In the genomic region with DNA sequence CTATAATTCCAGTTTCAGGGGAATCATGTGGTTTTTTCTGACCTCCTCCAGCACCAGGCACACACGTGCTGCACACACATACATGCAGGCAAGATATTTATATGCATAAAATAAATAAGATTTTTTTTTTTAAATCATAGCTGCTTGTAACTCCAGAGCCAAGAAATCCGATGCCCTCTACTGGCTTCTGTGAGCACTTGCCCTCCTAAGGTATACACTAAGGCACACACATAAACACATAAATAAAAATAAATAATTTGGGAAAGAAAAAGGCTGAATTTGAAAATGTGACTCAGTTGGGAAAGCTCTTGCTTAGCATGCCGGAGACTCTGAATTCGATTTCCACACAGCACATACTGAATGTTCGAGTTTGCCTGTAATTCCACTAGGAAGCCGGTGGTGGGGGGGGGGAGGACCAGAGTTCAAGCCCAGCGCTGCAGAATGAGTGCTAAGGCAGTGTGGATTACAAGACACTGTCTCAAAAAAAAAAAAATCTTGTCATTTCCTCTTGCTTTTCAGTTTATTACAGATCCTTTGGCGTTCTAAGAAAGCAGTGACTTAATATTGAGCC, we compare ENCODE assay signal across 8 mouse cellular contexts. TPM values are rescaled to one million over a fixed set of nuclear protein-coding genes. Genes with fewer than 3 reads are reported as not detected.
DNase-seq lines count a peak whose midpoint lies in the region; ATAC-seq and TF ChIP-seq lines count a peak whose summit lies in the region.

No protein-coding gene starts in this region.

- no peak for TF ChIP-seq CTCF in lung, embryonic 14.5 days (IDR thresholded peaks at IDR 0.05; ENCODE audit: low read depth)

- ATAC-seq in lung, embryonic 14.5 days (ENCODE audit: insufficient read depth): peak; percentile 29; the same call in 1 of the 2 replicates
- 0 out of 2 replicates have a peak, but pooled peaks have one; percentile 15 for ATAC-seq in embryonic facial prominence, embryonic 13.5 days (ENCODE audit: insufficient number of reproducible peaks, insufficient read depth, low FRiP score, low TSS enrichment, low read depth)
- peak; percentile 36 for ATAC-seq in intestine, embryonic 16.5 days
- peak; percentile 34 for ATAC-seq in neural tube, embryonic 13.5 days (ENCODE audit: low read depth)

- no peaks in the 10 kb centered on the region for H3K4me1 ChIP-seq in lung, embryonic 14.5 days (ENCODE audit: insufficient read depth)
- H3K4me1 ChIP-seq in embryonic facial prominence, embryonic 13.5 days: peaks cover 5% of the 10 kb centered on the region; the same call in 1 of the 2 replicates
- H3K4me1 ChIP-seq in intestine, embryonic 16.5 days (ENCODE audit: control insufficient read depth, insufficient read depth, low read length): no peaks in the 10 kb centered on the region
- peaks cover 9% of the 10 kb centered on the region for H3K4me1 ChIP-seq in neural tube, embryonic 13.5 days (replicated peaks)

- H3K27me3 ChIP-seq in lung, embryonic 14.5 days (ENCODE audit: insufficient read depth, low read length): no peaks in the 10 kb centered on the region
- no peaks in the 10 kb centered on the region for H3K27me3 ChIP-seq in embryonic facial prominence, embryonic 13.5 days
- no peaks in the 10 kb centered on the region for H3K27me3 ChIP-seq in intestine, embryonic 16.5 days (replicated peaks; ENCODE audit: control insufficient read depth, insufficient read depth, low read length)
- H3K27me3 ChIP-seq in neural tube, embryonic 13.5 days: no peaks in the 10 kb centered on the region

- peaks cover 26% of the 10 kb centered on the region for H3K36me3 ChIP-seq in lung, embryonic 14.5 days (ENCODE audit: insufficient read depth)
- peaks cover 26% of the 10 kb centered on the region for H3K36me3 ChIP-seq in embryonic facial prominence, embryonic 13.5 days
- 0 out of 2 replicates have a peak, but pooled peaks cover 3% of the 10 kb centered on the region for H3K36me3 ChIP-seq in intestine, embryonic 16.5 days (ENCODE audit: control insufficient read depth, insufficient read depth, low read length)
- H3K36me3 ChIP-seq in neural tube, embryonic 13.5 days: peaks cover 23% of the 10 kb centered on the region

- no peak overlapping the region for H3K9ac ChIP-seq in lung, embryonic 14.5 days
- peak overlapping the region; percentile 55; the same call in 1 of the 2 replicates for H3K9ac ChIP-seq in embryonic facial prominence, embryonic 13.5 days
- peak overlapping the region; percentile 26; the same call in 1 of the 2 replicates for H3K9ac ChIP-seq in intestine, embryonic 16.5 days (ENCODE audit: low read depth, low read length)
- H3K9ac ChIP-seq in neural tube, embryonic 13.5 days: peak overlapping the region; percentile 39

- no peak overlapping the region for H3K27ac ChIP-seq in lung, embryonic 14.5 days (ENCODE audit: low read depth)
- peak overlapping the region; percentile 83 for H3K27ac ChIP-seq in embryonic facial prominence, embryonic 13.5 days
- 0 out of 2 replicates have a peak overlapping the region, but pooled peaks have one; percentile 7 for H3K27ac ChIP-seq in intestine, embryonic 16.5 days (ENCODE audit: low read length)
- peak overlapping the region; percentile 63 for H3K27ac ChIP-seq in neural tube, embryonic 13.5 days (replicated peaks)

- H3K9me3 ChIP-seq in lung, embryonic 14.5 days (ENCODE audit: low read depth, low read length): no peaks in the 10 kb centered on the region
- H3K9me3 ChIP-seq in embryonic facial prominence, embryonic 13.5 days: no peaks in the 10 kb centered on the region
- H3K9me3 ChIP-seq in intestine, embryonic 16.5 days (ENCODE audit: control insufficient read depth, low read length): no peaks in the 10 kb centered on the region
- H3K9me3 ChIP-seq in neural tube, embryonic 13.5 days: no peaks in the 10 kb centered on the region

- peak; percentile 47 for DNase-seq in lung, embryonic 14.5 days
- no peak for DNase-seq in lung, postnatal 14 days
- DNase-seq in right cerebral cortex, postnatal 25 days: no peak
- no peak for DNase-seq in thymus, postnatal 25 days
- DNase-seq in thymus, adult 18-20 months: no peak

- peak overlapping the region; percentile 59 for H3K4me2 ChIP-seq in lung, embryonic 14.5 days
- H3K4me2 ChIP-seq in embryonic facial prominence, embryonic 13.5 days: peak overlapping the region; percentile 68
- peak overlapping the region; percentile 46 for H3K4me2 ChIP-seq in intestine, embryonic 16.5 days (ENCODE audit: low read depth, low read length)
- peak overlapping the region; percentile 49 for H3K4me2 ChIP-seq in neural tube, embryonic 13.5 days

- WGBS in lung, embryonic 14.5 days: 13% methylated on average over 8 of the region's 8 CpGs
- WGBS in embryonic facial prominence, embryonic 13.5 days: 12% methylated on average over 8 of the region's 8 CpGs
- 13% methylated on average over 8 of the region's 8 CpGs for WGBS in intestine, embryonic 16.5 days
- 18% methylated on average over 8 of the region's 8 CpGs for WGBS in neural tube, embryonic 13.5 days

- H3K4me3 ChIP-seq in lung, embryonic 14.5 days (ENCODE audit: low read depth, low read length): peak overlapping the region; percentile 94
- peak overlapping the region; percentile 93 for H3K4me3 ChIP-seq in embryonic facial prominence, embryonic 13.5 days
- H3K4me3 ChIP-seq in intestine, embryonic 16.5 days (ENCODE audit: low read length): peak overlapping the region; percentile 96
- H3K4me3 ChIP-seq in neural tube, embryonic 13.5 days: peak overlapping the region; percentile 71

RNA-seq across cellular contexts. Expression of a gene that starts 0.5 kb away (rescaled TPM):
- polyA plus RNA-seq in lung, embryonic 14.5 days (2014; fragmentation: Nextera tagmentation; extraction: Ambion mirVana): 186 and 195 TPM in 2 replicates
- 167 and 168 TPM in 2 replicates for polyA plus RNA-seq in embryonic facial prominence, embryonic 13.5 days (2015; fragmentation: Nextera tagmentation; extraction: Ambion mirVana)
- polyA plus RNA-seq in intestine, embryonic 16.5 days (2015; fragmentation: Nextera tagmentation; extraction: Ambion mirVana): 124 and 125 TPM in 2 replicates
- 178 and 184 TPM in 2 replicates for polyA plus RNA-seq in neural tube, embryonic 13.5 days (2015; fragmentation: Nextera tagmentation; extraction: Ambion mirVana)

RNA-seq across cellular contexts. Expression of a gene that starts 10.5 kb away (rescaled TPM):
- polyA plus RNA-seq in lung, embryonic 14.5 days (2014; fragmentation: Nextera tagmentation; extraction: Ambion mirVana): 30.1 and 30.8 TPM in 2 replicates
- 28.9 and 30.9 TPM in 2 replicates for polyA plus RNA-seq in embryonic facial prominence, embryonic 13.5 days (2015; fragmentation: Nextera tagmentation; extraction: Ambion mirVana)
- 74.5 and 77.6 TPM in 2 replicates for polyA plus RNA-seq in intestine, embryonic 16.5 days (2015; fragmentation: Nextera tagmentation; extraction: Ambion mirVana)
- 20.4 and 22.3 TPM in 2 replicates for polyA plus RNA-seq in neural tube, embryonic 13.5 days (2015; fragmentation: Nextera tagmentation; extraction: Ambion mirVana)

RNA-seq across cellular contexts. Expression of a gene that starts 21.8 kb away (rescaled TPM):
- polyA plus RNA-seq in lung, embryonic 14.5 days (2014; fragmentation: Nextera tagmentation; extraction: Ambion mirVana): 71.0 and 74.6 TPM in 2 replicates
- polyA plus RNA-seq in embryonic facial prominence, embryonic 13.5 days (2015; fragmentation: Nextera tagmentation; extraction: Ambion mirVana): 82.1 and 84.1 TPM in 2 replicates
- 44.8 and 47.8 TPM in 2 replicates for polyA plus RNA-seq in intestine, embryonic 16.5 days (2015; fragmentation: Nextera tagmentation; extraction: Ambion mirVana)
- polyA plus RNA-seq in neural tube, embryonic 13.5 days (2015; fragmentation: Nextera tagmentation; extraction: Ambion mirVana): 60.1 and 68.3 TPM in 2 replicates
